Mouse (Mus musculus) pancreas, adult 10 weeks (tissue): ENCODE results near the gene Tmem53. TPM values are rescaled to one million over a fixed set of nuclear protein-coding genes. Genes with fewer than 3 reads are reported as not detected.

ENCODE experiments used
- polyA plus RNA-seq: library from polyadenylated mRNA; stranded (reverse); fragments of 350-450 nt; fragmentation: Illumina TruSeq; extraction: RNeasy Lipid Tissue Mini Kit (QIAGEN cat#74804); gene quantifications from one replicate; pipeline ENCODE4 v1.2.3, GENCODE M21; 2015; ENCODE audit warnings: low read depth, low replicate concordance; ENCODE audit not compliant: insufficient read depth

Tmem53 gene
- not detected for polyA plus RNA-seq

DNA sequence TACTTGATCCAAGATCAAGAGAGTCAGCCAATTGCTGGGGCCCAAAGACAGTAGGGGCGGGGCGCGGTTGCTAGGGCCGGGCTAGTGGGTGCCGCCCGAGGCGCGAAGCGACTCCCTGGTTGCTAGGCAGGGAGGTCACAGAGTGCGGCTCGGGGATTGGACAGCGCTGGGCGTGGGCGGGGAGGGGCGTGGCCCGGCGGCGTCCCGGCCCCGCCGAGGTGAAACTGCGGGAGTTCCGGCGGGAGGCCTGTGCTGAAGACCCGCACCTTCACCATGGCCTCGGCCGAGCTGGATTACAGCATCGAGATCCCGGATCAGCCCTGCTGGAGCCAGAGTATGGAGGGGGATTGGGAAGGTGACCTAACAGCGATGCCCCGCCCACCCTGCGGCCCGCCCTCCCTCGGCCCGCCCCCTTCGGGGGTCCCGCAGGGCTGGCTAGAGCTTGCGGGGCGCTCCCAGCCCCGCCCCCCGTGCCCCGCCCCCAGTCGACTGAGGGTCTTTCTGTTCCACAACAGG is at the start of gene Tmem53, which contains the start of gene Armh1:
Gene Tmem53, plus strand, starts transcription at position 151 of the 516 bp plus-strand sequence.
Gene Armh1, minus strand, starts transcription at position 325 of the 516 bp plus-strand sequence.

Other genes starting within 250 kb of the Tmem53 start
- 4.9 TPM for gene Eif2b3, start 232.5 kb upstream of the Tmem53 start, polyA plus RNA-seq
- 0.33 TPM for gene Ptch2, start 155.9 kb upstream of the Tmem53 start, polyA plus RNA-seq
- 6.5 TPM for gene Btbd19, start 126.2 kb upstream of the Tmem53 start, polyA plus RNA-seq
- not detected for gene Tctex1d4, start 125.2 kb upstream of the Tmem53 start, polyA plus RNA-seq
- gene Plk3, start 118.0 kb upstream of the Tmem53 start, polyA plus RNA-seq = 1.6 TPM
- 1,006 TPM for gene Rps8, start 95.7 kb upstream of the Tmem53 start, polyA plus RNA-seq
- not detected for gene Kif2c, start 69.3 kb upstream of the Tmem53 start, polyA plus RNA-seq
- not detected for gene Armh1, start 174 bp downstream of the Tmem53 start, polyA plus RNA-seq
- gene Rnf220, start 245.1 kb downstream of the Tmem53 start, polyA plus RNA-seq = 20.5 TPM